Comparison of ENCODE assay signal across 10 mouse cellular contexts in genomic region chr11:100203448-100203847, GRCm38 (mm10). TPM values are rescaled to one million over a fixed set of nuclear protein-coding genes. Genes with fewer than 3 reads are reported as not detected.
DNase-seq lines count a peak whose midpoint lies in the region; ATAC-seq and TF ChIP-seq lines count a peak whose summit lies in the region.
"Had no signal": no experiment of that assay in that cellular context is flagged by ENCODE, and none has a peak within 500 bp of the region (broad histone marks: within the 10 kb centered on the region; RNA-seq: fewer than 3 reads in every experiment).

No protein-coding gene starts in this region.

- TF ChIP-seq CTCF in CH12.LX (conservative IDR thresholded peaks at IDR 0.05 in 1 of 2, IDR thresholded peaks at IDR 0.05 in 1 of 2; ENCODE audit: low read depth in 2 of 2, low read length in 2 of 2): no peak

- TF ChIP-seq EP300 in CH12.LX (IDR thresholded peaks at IDR 0.05; ENCODE audit: low read length): no peak

- no peaks in the 10 kb centered on the region for H3K9me3 ChIP-seq in CH12.LX (replicated peaks; ENCODE audit: low read length)
- H3K9me3 ChIP-seq in limb, embryonic 14.5 days (ENCODE audit: control insufficient read depth, low read length): no peaks in the 10 kb centered on the region
- H3K9me3 ChIP-seq: megakaryocyte, embryonic 14.5 days had no signal

- WGBS in limb, embryonic 14.5 days: 19% methylated on average over 6 of the region's 6 CpGs

- TF ChIP-seq RAD21 in CH12.LX (IDR thresholded peaks at IDR 0.05; ENCODE audit: low read depth, low read length): no peak

- dilution Hi-C loops in CH12.LX (cut with MboI; ENCODE audit: extremely low pct_ligation_motif_present, extremely low pct_unique_long_range_greater_than_20kb, low sequenced_read_pairs): no loop called here

- in situ Hi-C loops in CH12.LX (cut with MboI; ENCODE audit: low pct_ligation_motif_present, low pct_unique_long_range_greater_than_20kb, low sequenced_read_pairs): loop anchor here (5.0 kb wide), 1 partner anchor 84 kb away; no protein-coding TSS in a partner anchor

- H3K79me2 ChIP-seq in CH12.LX (replicated peaks; ENCODE audit: control insufficient read depth, extremely low read depth, insufficient read depth, poor library complexity, severe bottlenecking): no peaks in the 10 kb centered on the region

- H3K4me1 ChIP-seq in CH12.LX (ENCODE audit: control insufficient read depth in 1 of 2, insufficient read depth in 2 of 2): peaks cover 0 to 11% of the 10 kb centered on the region in 2 experiments; a peak in 2 of 4 replicates
- no peaks in the 10 kb centered on the region for H3K4me1 ChIP-seq in limb, embryonic 14.5 days (ENCODE audit: control insufficient read depth, insufficient read depth, low read length)

- no peaks in the 10 kb centered on the region for H3K36me3 ChIP-seq in CH12.LX (replicated peaks in 1 of 2; ENCODE audit: control insufficient read depth in 1 of 2, insufficient read depth in 1 of 2, low read length in 1 of 2)
- no peaks in the 10 kb centered on the region for H3K36me3 ChIP-seq in limb, embryonic 14.5 days (ENCODE audit: control insufficient read depth, insufficient read depth, low read length)

- intact Hi-C loops in heart, postnatal 36 days (cut with DNase I): no loop called here

- no peak overlapping the region for H3K4me2 ChIP-seq in CH12.LX (ENCODE audit: insufficient read depth, low read depth, poor library complexity, severe bottlenecking)
- H3K4me2 ChIP-seq in limb, embryonic 14.5 days (replicated peaks; ENCODE audit: low read depth, low read length, severe bottlenecking): no peak overlapping the region

- DNase-seq in heart, postnatal 36 days: peak; percentile 9 to 18
- DNase-seq in heart, adult 9 months (ENCODE audit: low spot score in 2 of 2): no peak
- peak; percentile 32 for DNase-seq in CH12.LX (ENCODE audit: extremely low read depth)
- DNase-seq in c-Kit-positive CD71-positive TER-119-negative erythroid progenitor cells, embryonic 14.5 days (ENCODE audit: low read depth): peak; percentile 7
- peak; percentile 86 for DNase-seq in limb, embryonic 14.5 days (ENCODE audit: low spot score)
- no peak for DNase-seq in left cerebral cortex, adult 11 months (ENCODE audit: low spot score)
- no peak for DNase-seq in frontal cortex, postnatal 36 days (ENCODE audit: low spot score in 2 of 2)
- DNase-seq in spleen, adult 18-20 months: no peak

- no peak overlapping the region for H3K4me3 ChIP-seq in CH12.LX (replicated peaks in 1 of 3; ENCODE audit: low read depth in 2 of 3, low read length in 2 of 3, poor library complexity in 1 of 3)
- H3K4me3 ChIP-seq in limb, embryonic 14.5 days (replicated peaks; ENCODE audit: low read length): no peak overlapping the region
- H3K4me3 ChIP-seq: megakaryocyte, embryonic 14.5 days had no signal

- no peak for TF ChIP-seq POLR2A in CH12.LX (IDR thresholded peaks at IDR 0.05; ENCODE audit: low read depth, low read length)
- TF ChIP-seq POLR2A in limb, embryonic 14.5 days (IDR thresholded peaks at IDR 0.05; ENCODE audit: borderline replicate concordance, extremely low read depth, insufficient read depth, insufficient read length): no peak

- no peak overlapping the region for H3K9ac ChIP-seq in CH12.LX (ENCODE audit: insufficient read depth, low read depth)
- no peak overlapping the region for H3K9ac ChIP-seq in limb, embryonic 14.5 days (ENCODE audit: low read depth, low read length, severe bottlenecking)

- H3K27ac ChIP-seq in CH12.LX (ENCODE audit: insufficient read depth, low read depth): no peak overlapping the region
- no peak overlapping the region for H3K27ac ChIP-seq in limb, embryonic 14.5 days (replicated peaks; ENCODE audit: low read depth, low read length)

- H3K27me3 ChIP-seq in CH12.LX (replicated peaks): peaks cover 59% of the 10 kb centered on the region
- H3K27me3 ChIP-seq in limb, embryonic 14.5 days (ENCODE audit: control insufficient read depth, insufficient read depth, low read length): no peaks in the 10 kb centered on the region

- ATAC-seq in limb, embryonic 14.5 days (ENCODE audit: low FRiP score, low read depth): no peak

TF ChIP-seq in CH12.LX, 34 proteins besides CTCF, POLR2A, EP300 and RAD21:
- TF ChIP-seq USF1 (IDR thresholded peaks at IDR 0.05; ENCODE audit: low read depth, low read length): no peak
- TF ChIP-seq ELF1 (IDR thresholded peaks at IDR 0.05; ENCODE audit: low read depth, low read length): no peak
- TF ChIP-seq TBP (conservative IDR thresholded peaks at IDR 0.05; ENCODE audit: low read depth, low read length): no peak
- no peak for TF ChIP-seq MXI1 (IDR thresholded peaks at IDR 0.05; ENCODE audit: low read depth, low read length)
- no peak for TF ChIP-seq SMC3 (IDR thresholded peaks at IDR 0.05; ENCODE audit: low read depth, low read length)
TF ChIP-seq in CH12.LX: peak in this region for 0.

RNA-seq across cellular contexts. Expression of gene Krt14, which starts 3.9 kb away (rescaled TPM):
- total RNA-seq in heart, postnatal 36 days (2021): under 1 TPM; 0.19 to 0.61 TPM
- total RNA-seq in CH12.LX (2012; rRNA removed) (not detected in 2 replicates), CH12.LX (2014; rRNA removed) (not detected in 2 replicates)
- not detected in 2 replicates for polyA plus RNA-seq in CH12.LX (2012; ENCODE audit: insufficient read length, low read depth)
- 238 and 293 TPM in 2 replicates for polyA plus RNA-seq in limb, embryonic 14.5 days (2012; rRNA removed)
- polyA plus RNA-seq in limb, embryonic 14.5 days (2014; fragmentation: Nextera tagmentation; extraction: Ambion mirVana): 480 and 495 TPM in 2 replicates

RNA-seq across cellular contexts. Expression of gene Krt9, which starts 10.4 kb away (rescaled TPM):
- total RNA-seq in heart, postnatal 36 days (2021): not detected
- total RNA-seq in CH12.LX (2012; rRNA removed) (not detected in 2 replicates), CH12.LX (2014; rRNA removed) (not detected in 2 replicates)
- not detected in 2 replicates for polyA plus RNA-seq in CH12.LX (2012; ENCODE audit: insufficient read length, low read depth)
- 0.24 and 0.39 TPM in 2 replicates for polyA plus RNA-seq in limb, embryonic 14.5 days (2012; rRNA removed)
- not detected in 2 replicates for polyA plus RNA-seq in limb, embryonic 14.5 days (2014; fragmentation: Nextera tagmentation; extraction: Ambion mirVana)

RNA-seq across cellular contexts. Expression of gene Krt16, which starts 45.3 kb away (rescaled TPM):
- total RNA-seq in heart, postnatal 36 days (2021): not detected
- total RNA-seq in CH12.LX (2012; rRNA removed) (0.08 TPM in 1 of 2 replicates, not detected in the other), CH12.LX (2014; rRNA removed) (not detected in 2 replicates)
- polyA plus RNA-seq in CH12.LX (2012; ENCODE audit: insufficient read length, low read depth): not detected in 2 replicates
- 0.24 and 0.26 TPM in 2 replicates for polyA plus RNA-seq in limb, embryonic 14.5 days (2012; rRNA removed)
- 0.29 and 0.61 TPM in 2 replicates for polyA plus RNA-seq in limb, embryonic 14.5 days (2014; fragmentation: Nextera tagmentation; extraction: Ambion mirVana)
- polyA plus RNA-seq: gonadal fat pad, adult 2 months had no signal

RNA-seq across cellular contexts. Expression of gene Krt19, which starts 55.0 kb away (rescaled TPM):
- total RNA-seq in heart, postnatal 36 days (2021): 10 to 100 TPM in 1 of 2 experiments, 1 to 10 TPM in 1; 6.0 to 10.2 TPM
- 0.17 TPM in 1 of 2 replicates, not detected in the other for total RNA-seq in CH12.LX (2012; rRNA removed)
- total RNA-seq in CH12.LX (2014; rRNA removed): not detected in 2 replicates
- not detected in 2 replicates for polyA plus RNA-seq in CH12.LX (2012; ENCODE audit: insufficient read length, low read depth)
- polyA plus RNA-seq in limb, embryonic 14.5 days (2012; rRNA removed): 30.3 and 74.0 TPM in 2 replicates
- polyA plus RNA-seq in limb, embryonic 14.5 days (2014; fragmentation: Nextera tagmentation; extraction: Ambion mirVana): 89.1 and 105 TPM in 2 replicates

RNA-seq across cellular contexts. Expression of gene Krt17, which starts 57.4 kb away (rescaled TPM):
- not detected for total RNA-seq in heart, postnatal 36 days (2021)
- total RNA-seq in CH12.LX (2012; rRNA removed) (0.76 and 0.97 TPM in 2 replicates), CH12.LX (2014; rRNA removed) (0.15 TPM in 1 of 2 replicates, not detected in the other)
- not detected in 2 replicates for polyA plus RNA-seq in CH12.LX (2012; ENCODE audit: insufficient read length, low read depth)
- polyA plus RNA-seq in limb, embryonic 14.5 days (2012; rRNA removed): 22.1 and 28.1 TPM in 2 replicates
- 75.5 and 78.5 TPM in 2 replicates for polyA plus RNA-seq in limb, embryonic 14.5 days (2014; fragmentation: Nextera tagmentation; extraction: Ambion mirVana)

Comparison
In these comparisons a context has a peak if more than half of its experiments do, and no peak if none do; other contexts are left out.
1. DNase-seq: peak in heart, postnatal 36 days (2 of 2), CH12.LX (single experiment), c-Kit-positive CD71-positive TER-119-negative erythroid progenitor cells, embryonic 14.5 days (single experiment) and limb, embryonic 14.5 days (single experiment); none in heart, adult 9 months (0 of 2), left cerebral cortex, adult 11 months (single experiment), frontal cortex, postnatal 36 days (0 of 2) and spleen, adult 18-20 months (0 of 2).